Mouse (Mus musculus) lung, embryonic 14.5 days (tissue): ENCODE results near the gene Itgb2. TPM values are rescaled to one million over a fixed set of nuclear protein-coding genes. Genes with fewer than 3 reads are reported as not detected.

Experiments
- ATAC-seq: fragments of 200-750 bp; cut with Nextera tagmentation; 2 replicates; pipeline ENCODE4 v1.8.0; 2017; ENCODE audit warnings: mild to moderate bottlenecking, moderate TSS enrichment, moderate library complexity; ENCODE audit not compliant: insufficient read depth
- DNase-seq: peaks from one replicate; pipeline ENCODE4 v3.0.0-alpha.2; 2015
- H3K27ac ChIP-seq: fragments of 300-500 bp; sonication (generic); 2 replicates; pipeline ENCODE4 v1.5.1; 2014; ENCODE audit warnings: low read depth, mild to moderate bottlenecking, moderate library complexity
- H3K27me3 ChIP-seq: fragments of 300-500 bp; sonication (generic); 2 replicates; pipeline ENCODE4 v1.6.1; 2014; ENCODE audit warnings: low read length, control low read depth; ENCODE audit not compliant: insufficient read depth
- H3K36me3 ChIP-seq: fragments of 300-500 bp; sonication (generic); 2 replicates; pipeline ENCODE4 v1.6.1; 2014; ENCODE audit warnings: control low read depth; ENCODE audit not compliant: insufficient read depth
- H3K4me1 ChIP-seq: fragments of 300-500 bp; sonication (generic); 2 replicates; pipeline ENCODE4 v1.6.1; 2014; ENCODE audit warnings: antibody characterized with exemption, control low read depth; ENCODE audit not compliant: insufficient read depth
- H3K4me2 ChIP-seq: fragments of 300-500 bp; sonication (generic); 2 replicates; pipeline ENCODE4 v1.6.1; 2014; ENCODE audit warnings: mild to moderate bottlenecking
- H3K4me3 ChIP-seq: fragments of 300-500 bp; sonication (generic); 2 replicates; pipeline ENCODE4 v1.5.1; 2014; ENCODE audit warnings: low read depth, low read length
- H3K9ac ChIP-seq: fragments of 300-500 bp; sonication (generic); 2 replicates; pipeline ENCODE4 v1.6.1; 2014
- H3K9me3 ChIP-seq: fragments of 300-500 bp; sonication (generic); 2 replicates; pipeline ENCODE4 v1.6.1; 2016; ENCODE audit warnings: low read depth, low read length, control low read depth
- CTCF ChIP-seq: IDR thresholded peaks from 2 replicates; pipeline ENCODE4 v1.5.1; 2016; ENCODE audit warnings: antibody characterized with exemption, low read depth
- WGBS: fragments of 180-500 bp; shearing (Covaris S2); extraction: QIAGEN DNeasy Blood & Tissue Kit; methylation state at CpG from one replicate; pipeline ENCODE4 v1.1.7; 2014; 5-methylcytosine and 5-hydroxymethylcytosine counted together
- polyA plus RNA-seq: library from polyadenylated mRNA; unstranded; fragments of >200 nt; fragmentation: Nextera tagmentation; extraction: Ambion mirVana; gene quantifications from 2 replicates; pipeline ENCODE4 v1.2.1, GENCODE M21; 2014

Itgb2 gene
- polyA plus RNA-seq, 1 experiment from 2014 or later: 2.0 TPM

DNA sequence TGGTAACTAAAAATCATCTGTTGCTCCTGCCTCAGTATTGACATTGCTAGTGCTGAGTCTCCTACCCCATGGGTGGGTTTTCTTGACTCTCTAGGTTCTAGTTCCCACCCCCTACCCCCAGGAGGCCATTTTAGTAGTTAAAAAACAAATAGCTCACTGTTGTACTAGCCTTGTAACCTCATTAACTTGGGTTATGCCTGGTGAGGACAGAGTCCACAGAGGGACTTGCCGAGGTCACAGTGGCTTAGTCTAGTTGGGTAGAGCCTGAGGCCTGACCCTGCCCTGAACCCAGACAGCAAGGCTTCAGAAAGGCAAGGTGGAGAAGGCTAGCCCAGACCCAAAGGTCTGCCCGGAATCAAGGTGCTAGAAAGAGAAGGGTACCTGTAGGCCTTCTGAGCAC, 58.0 kb downstream of the Itgb2 start:
- Histone ChIP-seq H3K4me3 (no peak overlapping the region), H3K9ac (no peak overlapping the region; the same call in 1 of the 2 replicates), H3K4me2 (no peak overlapping the region), H3K4me1 (no peaks in the 10 kb centered on the region; the same call in 1 of the 2 replicates), H3K27me3 (no peaks in the 10 kb centered on the region), H3K36me3 (peaks cover 54% of the 10 kb centered on the region), H3K9me3 (no peaks in the 10 kb centered on the region), H3K27ac (no peak overlapping the region)
- WGBS: 87% methylated on average over 2 of the region's 2 CpGs
- DNase-seq (no peak), ATAC-seq (no peak)
- TF ChIP-seq CTCF: no peak

DNA sequence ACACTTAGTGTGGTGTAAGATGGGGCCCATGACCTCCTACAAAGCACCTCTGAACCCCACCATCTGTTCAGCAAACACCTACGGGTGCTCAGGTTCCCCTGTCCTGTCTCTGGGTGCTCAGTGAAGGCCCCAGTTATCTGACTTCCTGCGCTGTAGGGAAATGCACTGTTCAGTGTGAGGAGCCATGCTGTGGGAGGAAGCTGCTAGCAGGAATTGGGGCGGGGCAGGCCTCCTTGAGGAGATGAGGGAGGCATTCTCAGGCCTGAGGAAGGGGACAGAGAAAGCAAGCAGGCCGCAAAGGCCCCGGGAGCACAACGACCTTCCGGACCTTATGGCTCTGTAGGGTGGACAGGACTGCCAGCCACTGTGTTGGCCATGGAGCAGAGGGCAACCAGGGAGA, 59.1 kb downstream of the Itgb2 start:
- Histone ChIP-seq H3K9ac (no peak overlapping the region), H3K36me3 (peaks cover 64% of the 10 kb centered on the region), H3K27ac (no peak overlapping the region; the same call in 1 of the 2 replicates), H3K27me3 (no peaks in the 10 kb centered on the region), H3K4me2 (no peak overlapping the region), H3K4me3 (no peak overlapping the region), H3K9me3 (no peaks in the 10 kb centered on the region), H3K4me1 (no peaks in the 10 kb centered on the region; the same call in 1 of the 2 replicates)
- 77% methylated on average over 7 of the region's 7 CpGs for WGBS
- no peak for ATAC-seq
- TF ChIP-seq CTCF: no peak
- no peak for DNase-seq

DNA sequence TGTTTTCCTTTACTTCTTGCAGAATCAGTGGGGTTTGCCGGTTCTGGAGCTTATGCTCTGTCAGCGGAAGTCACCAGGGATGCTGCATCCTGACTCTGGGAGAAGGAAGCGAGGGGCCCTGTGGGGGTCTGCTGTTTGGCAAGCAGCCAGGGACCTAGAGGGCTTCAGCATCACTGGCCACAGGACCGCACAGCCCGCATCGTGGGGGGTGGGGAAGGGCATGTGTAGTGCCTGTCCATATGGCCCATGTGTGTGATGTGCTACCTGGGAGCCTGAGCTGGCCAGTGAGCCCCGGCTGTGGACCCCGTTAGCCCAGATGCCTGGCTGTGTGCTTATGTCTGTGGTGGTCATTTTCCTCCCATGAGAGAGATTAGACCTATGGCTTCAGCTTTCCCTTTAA, 59.7 kb downstream of the Itgb2 start:
- H3K27ac ChIP-seq: no peak overlapping the region
- DNase-seq (peak; percentile 26), ATAC-seq (peak; percentile 42; the same call in 1 of the 2 replicates)
- H3K4me2 ChIP-seq: no peak overlapping the region
- no peak overlapping the region for H3K9ac ChIP-seq
- H3K27me3 ChIP-seq: no peaks in the 10 kb centered on the region
- H3K4me1 ChIP-seq: no peaks in the 10 kb centered on the region; the same call in 1 of the 2 replicates
- no peaks in the 10 kb centered on the region for H3K9me3 ChIP-seq
- H3K4me3 ChIP-seq: no peak overlapping the region
- peaks cover 71% of the 10 kb centered on the region for H3K36me3 ChIP-seq
- no peak for TF ChIP-seq CTCF
- 52% methylated on average over 8 of the region's 8 CpGs for WGBS

DNA sequence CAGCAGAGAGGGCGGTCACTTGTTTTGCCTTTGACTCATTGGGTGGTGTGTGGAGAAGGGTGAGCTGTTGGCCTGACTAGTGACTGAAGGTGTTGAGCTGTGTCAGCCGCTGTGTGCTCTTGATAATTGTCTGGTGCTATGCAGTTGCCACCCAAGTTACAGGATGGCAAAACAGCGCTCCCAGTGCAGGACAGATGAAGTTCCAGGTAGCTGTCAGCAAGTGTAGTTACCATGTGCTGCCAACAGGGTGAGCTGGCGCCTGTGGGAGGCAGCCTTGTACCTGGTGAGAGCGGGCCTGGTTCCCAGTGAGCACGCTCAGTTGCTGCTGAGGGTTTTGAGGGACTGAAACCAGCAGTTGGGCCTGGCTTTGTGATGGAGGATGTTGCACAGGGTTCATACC, 60.8 kb downstream of the Itgb2 start:
- Histone ChIP-seq H3K4me3 (no peak overlapping the region), H3K27ac (no peak overlapping the region), H3K9me3 (no peaks in the 10 kb centered on the region), H3K27me3 (no peaks in the 10 kb centered on the region), H3K4me2 (no peak overlapping the region), H3K4me1 (no peaks in the 10 kb centered on the region), H3K9ac (no peak overlapping the region), H3K36me3 (peaks cover 81% of the 10 kb centered on the region)
- DNase-seq (peak; percentile 67), ATAC-seq (peak; percentile 67)
- peak; percentile 86 for TF ChIP-seq CTCF
- WGBS: 46% methylated on average over 6 of the region's 6 CpGs

- no peak overlapping the region for H3K4me3 ChIP-seq
- TF ChIP-seq CTCF: no peak
- H3K9ac ChIP-seq: no peak overlapping the region
- no peaks in the 10 kb centered on the region for H3K27me3 ChIP-seq
- ATAC-seq (no peak), DNase-seq (no peak)
- 78% methylated on average over 6 of the region's 6 CpGs for WGBS
- H3K9me3 ChIP-seq: no peaks in the 10 kb centered on the region
- no peaks in the 10 kb centered on the region for H3K4me1 ChIP-seq
- H3K36me3 ChIP-seq: peaks cover 88% of the 10 kb centered on the region
- no peak overlapping the region for H3K27ac ChIP-seq
- H3K4me2 ChIP-seq: no peak overlapping the region
These were observed 61.5 kb downstream of the Itgb2 start for GRCm38 (mm10) chr10:77591546-77591945.

DNA sequence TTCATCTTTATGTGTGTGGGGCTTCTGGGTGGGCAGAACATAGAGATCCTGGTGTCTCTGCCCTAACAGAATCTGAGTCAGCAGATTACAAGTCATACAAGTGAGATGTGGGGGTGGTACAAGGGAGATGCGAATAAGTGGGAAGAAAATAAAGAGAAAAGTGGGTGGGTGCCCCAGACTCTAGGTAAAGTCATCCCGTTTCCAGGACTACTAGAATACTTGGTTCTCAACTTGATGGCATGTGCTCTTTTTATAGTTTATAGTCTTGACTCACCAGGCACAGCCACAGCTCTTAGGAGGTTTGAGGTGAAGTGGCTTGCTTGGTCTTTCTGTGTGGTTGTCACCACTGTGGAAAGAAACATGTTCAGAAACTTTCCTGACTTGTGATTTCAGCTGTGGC, 66.0 kb downstream of the Itgb2 start:
- DNase-seq (no peak), ATAC-seq (no peak)
- no peak for TF ChIP-seq CTCF
- H3K9me3 ChIP-seq: no peaks in the 10 kb centered on the region
- H3K27ac ChIP-seq: no peak overlapping the region
- no peak overlapping the region for H3K4me2 ChIP-seq
- no peaks in the 10 kb centered on the region for H3K4me1 ChIP-seq
- H3K36me3 ChIP-seq: peaks cover 74% of the 10 kb centered on the region
- WGBS: 86% methylated on average over 2 of the region's 2 CpGs
- no peaks in the 10 kb centered on the region for H3K27me3 ChIP-seq
- H3K9ac ChIP-seq: no peak overlapping the region
- H3K4me3 ChIP-seq: no peak overlapping the region

DNA sequence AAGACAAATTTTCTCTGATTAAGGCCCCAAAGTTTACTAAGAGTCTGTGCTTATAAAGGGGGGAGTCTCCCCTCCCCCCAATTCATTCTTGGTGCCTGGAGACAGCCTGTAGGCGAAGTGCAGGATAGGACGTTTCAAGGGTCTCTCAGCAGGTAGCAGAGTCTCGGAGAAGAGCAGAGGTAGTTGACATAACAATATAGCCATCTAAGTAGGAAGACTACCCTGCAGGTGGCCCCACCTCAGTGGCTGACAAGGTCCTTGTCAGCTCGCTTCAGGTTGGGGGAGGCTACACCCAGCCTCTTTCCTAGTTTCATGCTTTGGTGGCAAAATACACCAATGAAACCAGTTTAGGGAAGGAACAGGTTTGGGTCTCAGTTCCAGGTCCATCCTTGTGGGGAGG, 73.0 kb downstream of the Itgb2 start:
- no peaks in the 10 kb centered on the region for H3K27me3 ChIP-seq
- no peak for DNase-seq
- TF ChIP-seq CTCF: no peak
- H3K36me3 ChIP-seq: peaks cover 8% of the 10 kb centered on the region
- no peak for ATAC-seq
- H3K4me1 ChIP-seq: peaks cover 12% of the 10 kb centered on the region
- WGBS: 62% methylated on average over 4 of the region's 4 CpGs
- no peak overlapping the region for H3K4me3 ChIP-seq
- H3K9ac ChIP-seq: no peak overlapping the region
- H3K27ac ChIP-seq: no peak overlapping the region
- H3K9me3 ChIP-seq: no peaks in the 10 kb centered on the region
- H3K4me2 ChIP-seq: no peak overlapping the region

DNA sequence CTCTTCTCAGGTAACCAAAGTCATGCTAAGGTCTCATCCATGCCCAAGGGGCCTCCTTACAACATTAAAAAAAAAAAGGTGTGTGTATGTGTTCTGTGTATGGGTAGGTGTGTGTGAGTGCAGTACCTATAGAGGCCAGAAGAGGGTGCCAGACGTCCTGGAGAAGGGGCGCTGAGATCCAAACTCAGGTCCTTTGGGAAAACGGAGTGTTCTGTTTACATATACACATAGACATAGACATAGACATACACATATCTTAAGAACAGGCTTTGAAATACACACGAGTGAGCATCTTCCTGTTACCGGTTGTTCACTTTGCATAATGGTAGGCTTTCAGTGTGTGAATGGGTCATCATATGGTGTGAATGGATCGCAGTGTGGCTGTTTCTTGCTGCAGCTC, 74.1 kb downstream of the Itgb2 start:
- H3K27ac ChIP-seq: no peak overlapping the region
- ATAC-seq (no peak), DNase-seq (no peak)
- no peak overlapping the region for H3K4me3 ChIP-seq
- peaks cover 12% of the 10 kb centered on the region for H3K4me1 ChIP-seq
- H3K27me3 ChIP-seq: no peaks in the 10 kb centered on the region
- H3K36me3 ChIP-seq: peaks cover 2% of the 10 kb centered on the region; the same call in 1 of the 2 replicates
- no peaks in the 10 kb centered on the region for H3K9me3 ChIP-seq
- H3K9ac ChIP-seq: no peak overlapping the region
- 94% methylated on average over 6 of the region's 6 CpGs for WGBS
- no peak overlapping the region for H3K4me2 ChIP-seq
- TF ChIP-seq CTCF: peak; percentile 53
